Mouse (Mus musculus): ENCODE measurements at regions not wholly inside any gene's neighbourhood (a gene's known extent, or its start where the extent isn't known, plus 50 kb on each side); places are given as distances from the start of the nearest gene placed in this dataset.

DNA sequence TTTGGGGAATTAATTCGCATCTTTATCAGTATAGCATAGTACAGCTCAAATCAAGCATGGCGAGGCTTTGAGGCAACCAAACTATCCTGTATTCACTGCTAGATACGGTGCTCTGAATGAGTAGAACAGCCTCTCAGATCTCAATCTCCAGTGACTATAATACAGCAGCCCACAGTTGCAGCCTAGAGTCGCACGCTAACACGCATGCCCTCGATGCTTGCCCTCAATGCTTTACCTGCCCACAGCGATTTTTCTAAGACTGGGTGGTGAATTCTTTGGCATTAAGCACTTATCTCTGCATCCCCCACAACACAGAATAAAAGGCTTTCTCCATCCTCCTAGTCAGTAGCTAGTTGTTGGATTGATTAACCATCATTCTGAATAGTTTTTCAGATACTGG, 178.4 kb upstream of the Prr30 start:
- Histone ChIP-seq H3K27ac (ENCODE audit: insufficient read depth, low read depth) (no peak overlapping the region), H3K9me3 (replicated peaks; ENCODE audit: low read length) (no peaks in the 10 kb centered on the region), H3K27me3 (replicated peaks) (no peaks in the 10 kb centered on the region), H3K4me3 (replicated peaks in 1 of 3; ENCODE audit: low read depth in 2 of 3, low read length in 2 of 3, poor library complexity in 1 of 3) (no peak overlapping the region), H3K79me2 (replicated peaks; ENCODE audit: control insufficient read depth, extremely low read depth, insufficient read depth, poor library complexity, severe bottlenecking) (no peaks in the 10 kb centered on the region), H3K9ac (ENCODE audit: insufficient read depth, low read depth) (no peak overlapping the region), H3K4me2 (ENCODE audit: insufficient read depth, low read depth, poor library complexity, severe bottlenecking) (no peak overlapping the region), H3K4me1 (ENCODE audit: control insufficient read depth in 1 of 2, insufficient read depth in 2 of 2) (no peaks in the 10 kb centered on the region), H3K36me3 (replicated peaks in 1 of 2; ENCODE audit: control insufficient read depth in 1 of 2, insufficient read depth in 1 of 2, low read length in 1 of 2) (no peaks in the 10 kb centered on the region)
- DNase-seq (ENCODE audit: extremely low read depth) = no peak
- no peak for TF ChIP-seq HCFC1 (IDR thresholded peaks at IDR 0.05; ENCODE audit: low read depth, low read length)
- TF ChIP-seq JUN (IDR thresholded peaks at IDR 0.05; ENCODE audit: insufficient read depth, low read depth, low read length) = no peak
- TF ChIP-seq POLR2A (IDR thresholded peaks at IDR 0.05; ENCODE audit: low read depth, low read length) = no peak
- TF ChIP-seq ZMIZ1 (IDR thresholded peaks at IDR 0.05; ENCODE audit: low read depth, low read length) = no peak
- no peak for TF ChIP-seq MAFK (IDR thresholded peaks at IDR 0.05; ENCODE audit: insufficient replicate concordance, low read length)
- no peak for TF ChIP-seq CHD2 (IDR thresholded peaks at IDR 0.05; ENCODE audit: low read length)
- TF ChIP-seq ZC3H11A (IDR thresholded peaks at IDR 0.05; ENCODE audit: low read depth, low read length) = no peak
- TF ChIP-seq NELFE (IDR thresholded peaks at IDR 0.05; ENCODE audit: low read depth, low read length) = no peak
- TF ChIP-seq POLR2AphosphoS2 (IDR thresholded peaks at IDR 0.05; ENCODE audit: low read depth, low read length) = no peak
- TF ChIP-seq SIN3A (IDR thresholded peaks at IDR 0.05; ENCODE audit: low read length) = no peak
- no peak for TF ChIP-seq CHD1 (IDR thresholded peaks at IDR 0.05; ENCODE audit: low read depth, low read length)
- TF ChIP-seq UBTF (IDR thresholded peaks at IDR 0.05; ENCODE audit: low read depth, low read length) = no peak
- no peak for TF ChIP-seq ELF1 (IDR thresholded peaks at IDR 0.05; ENCODE audit: low read depth, low read length)
- TF ChIP-seq ETS1 (conservative IDR thresholded peaks at IDR 0.05; ENCODE audit: low read depth, low read length) = no peak
- no peak for TF ChIP-seq RCOR1 (conservative IDR thresholded peaks at IDR 0.05; ENCODE audit: low read depth, low read length)
- no peak for TF ChIP-seq NRF1 (IDR thresholded peaks at IDR 0.05; ENCODE audit: low read depth, low read length)
- TF ChIP-seq KAT2A (IDR thresholded peaks at IDR 0.05; ENCODE audit: insufficient replicate concordance, low read length) = no peak
- no peak for TF ChIP-seq RAD21 (IDR thresholded peaks at IDR 0.05; ENCODE audit: low read depth, low read length)
- no peak for TF ChIP-seq MAZ (IDR thresholded peaks at IDR 0.05; ENCODE audit: low read depth, low read length)
- no peak for TF ChIP-seq USF2 (conservative IDR thresholded peaks at IDR 0.05; ENCODE audit: low read depth, low read length)
- in situ Hi-C loops (cut with MboI; ENCODE audit: low pct_ligation_motif_present, low pct_unique_long_range_greater_than_20kb, low sequenced_read_pairs) = loop anchor here (25.0 kb wide), 1 partner anchor 1466 kb away; no protein-coding TSS in a partner anchor
- dilution Hi-C loops (cut with MboI; ENCODE audit: extremely low pct_ligation_motif_present, extremely low pct_unique_long_range_greater_than_20kb, low sequenced_read_pairs) = no loop called here

GRCm38 (mm10) chr14:101376690-101377089, 176.6 kb upstream of the Prr30 start:
- DNase-seq (ENCODE audit: extremely low read depth) = no peak
- Histone ChIP-seq H3K27ac (ENCODE audit: insufficient read depth, low read depth) (no peak overlapping the region), H3K27me3 (replicated peaks) (no peaks in the 10 kb centered on the region), H3K4me1 (ENCODE audit: control insufficient read depth in 1 of 2, insufficient read depth in 2 of 2) (no peaks in the 10 kb centered on the region), H3K9ac (ENCODE audit: insufficient read depth, low read depth) (no peak overlapping the region), H3K36me3 (replicated peaks in 1 of 2; ENCODE audit: control insufficient read depth in 1 of 2, insufficient read depth in 1 of 2, low read length in 1 of 2) (no peaks in the 10 kb centered on the region), H3K79me2 (replicated peaks; ENCODE audit: control insufficient read depth, extremely low read depth, insufficient read depth, poor library complexity, severe bottlenecking) (no peaks in the 10 kb centered on the region), H3K9me3 (replicated peaks; ENCODE audit: low read length) (no peaks in the 10 kb centered on the region), H3K4me3 (replicated peaks in 1 of 3; ENCODE audit: low read depth in 2 of 3, low read length in 2 of 3, poor library complexity in 1 of 3) (no peak overlapping the region), H3K4me2 (ENCODE audit: insufficient read depth, low read depth, poor library complexity, severe bottlenecking) (no peak overlapping the region)
- in situ Hi-C loops (cut with MboI; ENCODE audit: low pct_ligation_motif_present, low pct_unique_long_range_greater_than_20kb, low sequenced_read_pairs) = loop anchor here (25.0 kb wide), 1 partner anchor 1464 kb away; no protein-coding TSS in a partner anchor
- dilution Hi-C loops (cut with MboI; ENCODE audit: extremely low pct_ligation_motif_present, extremely low pct_unique_long_range_greater_than_20kb, low sequenced_read_pairs) = no loop called here
- TF ChIP-seq TBP (conservative IDR thresholded peaks at IDR 0.05; ENCODE audit: low read depth, low read length) (no peak), SMC3 (IDR thresholded peaks at IDR 0.05; ENCODE audit: low read depth, low read length) (no peak), ZKSCAN1 (IDR thresholded peaks at IDR 0.05; ENCODE audit: borderline replicate concordance, low read depth, low read length) (no peak), JUND (conservative IDR thresholded peaks at IDR 0.05; ENCODE audit: low read depth, low read length) (no peak), MAZ (IDR thresholded peaks at IDR 0.05; ENCODE audit: low read depth, low read length) (no peak), POLR2AphosphoS2 (IDR thresholded peaks at IDR 0.05; ENCODE audit: low read depth, low read length) (no peak), PAX5 (IDR thresholded peaks at IDR 0.05; ENCODE audit: low read length) (no peak), MEF2A (IDR thresholded peaks at IDR 0.05; ENCODE audit: borderline replicate concordance, low read depth, low read length) (no peak), POLR2A (IDR thresholded peaks at IDR 0.05; ENCODE audit: low read depth, low read length) (no peak), ELF1 (IDR thresholded peaks at IDR 0.05; ENCODE audit: low read depth, low read length) (no peak), GABPA (IDR thresholded peaks at IDR 0.05; ENCODE audit: insufficient replicate concordance, low read depth, low read length) (no peak), RAD21 (IDR thresholded peaks at IDR 0.05; ENCODE audit: low read depth, low read length) (no peak), HCFC1 (IDR thresholded peaks at IDR 0.05; ENCODE audit: low read depth, low read length) (no peak), KAT2A (IDR thresholded peaks at IDR 0.05; ENCODE audit: insufficient replicate concordance, low read length) (no peak)

Measured in CH12.LX (cell line).